Mouse (Mus musculus): ENCODE measurements at regions not wholly inside any gene's neighbourhood (a gene's known extent, or its start where the extent isn't known, plus 50 kb on each side); places are given as distances from the start of the nearest gene placed in this dataset.

DNA sequence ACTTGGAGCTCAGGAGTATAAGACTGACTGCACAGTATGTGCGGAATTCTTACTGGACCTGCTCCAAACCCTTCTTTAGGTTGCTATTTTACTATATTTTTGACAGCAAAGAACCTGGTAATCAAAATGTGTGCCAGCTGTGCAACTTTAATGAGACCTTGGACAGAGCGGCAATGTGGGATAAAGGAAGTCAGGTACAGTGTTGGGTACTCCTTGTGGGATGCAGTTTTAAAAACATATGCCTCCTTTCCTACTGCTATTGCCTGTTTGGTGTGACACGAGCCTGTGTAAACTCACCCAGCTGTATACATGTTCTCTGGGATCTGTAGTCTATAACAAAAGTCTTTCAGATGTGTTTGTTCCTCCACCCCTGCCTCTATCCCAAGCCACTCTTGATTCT is 85.4 kb upstream of the Itprid2 start:
- 73% methylated on average over 3 of the region's 3 CpGs for WGBS
- no peak overlapping the region for H3K27ac ChIP-seq (ENCODE audit: low read depth, low read length)
- no peaks in the 10 kb centered on the region for H3K4me1 ChIP-seq (ENCODE audit: insufficient read depth)
- no peaks in the 10 kb centered on the region for H3K36me3 ChIP-seq (ENCODE audit: insufficient read depth)
- H3K4me3 ChIP-seq (ENCODE audit: low read depth, low read length): no peak overlapping the region
- TF ChIP-seq CTCF (IDR thresholded peaks at IDR 0.05; ENCODE audit: low read depth): no peak
- no peaks in the 10 kb centered on the region for H3K9me3 ChIP-seq (ENCODE audit: low read length)
- H3K27me3 ChIP-seq (ENCODE audit: insufficient read depth, low read length): no peaks in the 10 kb centered on the region
- H3K4me2 ChIP-seq (ENCODE audit: low read depth): no peak overlapping the region
- H3K9ac ChIP-seq: no peak overlapping the region
- no peak for DNase-seq
- no peak for ATAC-seq

DNA sequence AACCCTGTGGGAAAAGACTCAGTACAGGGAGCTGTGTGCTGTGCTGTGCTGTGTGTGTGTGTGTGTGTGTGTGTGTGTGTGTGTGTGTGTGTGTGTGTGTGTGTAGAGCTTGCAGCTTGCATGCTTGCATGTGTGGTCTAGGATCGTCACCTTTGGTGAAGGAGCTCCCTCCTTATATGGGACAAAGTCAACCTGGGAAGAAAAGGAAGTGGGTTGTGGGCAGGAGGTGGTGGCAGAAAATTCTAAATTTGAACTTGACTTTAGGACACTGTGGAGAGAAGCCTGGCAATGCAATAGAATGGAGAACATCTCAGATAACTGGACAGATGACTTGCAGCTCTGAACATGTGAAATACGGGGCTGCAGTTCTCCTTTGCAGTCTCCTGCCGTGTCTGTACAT is 84.7 kb upstream of the Itprid2 start:
- Histone ChIP-seq H3K36me3 (ENCODE audit: insufficient read depth) (no peaks in the 10 kb centered on the region), H3K27ac (ENCODE audit: low read depth, low read length) (no peak overlapping the region), H3K9me3 (ENCODE audit: low read length) (no peaks in the 10 kb centered on the region), H3K4me2 (ENCODE audit: low read depth) (no peak overlapping the region), H3K4me3 (ENCODE audit: low read depth, low read length) (no peak overlapping the region), H3K9ac (no peak overlapping the region), H3K4me1 (ENCODE audit: insufficient read depth) (no peaks in the 10 kb centered on the region), H3K27me3 (ENCODE audit: insufficient read depth, low read length) (no peaks in the 10 kb centered on the region)
- no peak for ATAC-seq
- TF ChIP-seq CTCF (IDR thresholded peaks at IDR 0.05; ENCODE audit: low read depth): no peak
- no peak for DNase-seq
- WGBS: 95% methylated on average over 3 of the region's 3 CpGs

DNA sequence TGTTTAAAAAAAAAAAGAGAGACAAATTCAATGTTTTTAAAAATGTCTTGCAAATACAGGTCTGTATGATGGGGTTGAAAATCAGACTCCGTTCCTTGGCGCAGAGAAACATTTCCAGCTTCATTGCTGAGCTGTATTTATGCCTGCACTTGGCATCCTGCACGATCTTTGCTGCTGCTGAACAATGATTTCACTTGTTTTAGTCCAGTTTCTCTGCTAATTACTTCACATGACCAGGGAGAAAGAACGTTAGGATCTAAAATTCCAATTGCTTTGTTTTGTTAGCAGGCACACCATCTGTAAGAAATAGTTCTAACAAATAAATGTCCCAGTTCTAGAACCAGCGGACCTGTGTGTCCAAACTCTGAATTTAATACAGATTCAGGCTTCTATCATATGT is 82.7 kb upstream of the Itprid2 start:
- 30% methylated on average over 5 of the region's 5 CpGs for WGBS

DNA sequence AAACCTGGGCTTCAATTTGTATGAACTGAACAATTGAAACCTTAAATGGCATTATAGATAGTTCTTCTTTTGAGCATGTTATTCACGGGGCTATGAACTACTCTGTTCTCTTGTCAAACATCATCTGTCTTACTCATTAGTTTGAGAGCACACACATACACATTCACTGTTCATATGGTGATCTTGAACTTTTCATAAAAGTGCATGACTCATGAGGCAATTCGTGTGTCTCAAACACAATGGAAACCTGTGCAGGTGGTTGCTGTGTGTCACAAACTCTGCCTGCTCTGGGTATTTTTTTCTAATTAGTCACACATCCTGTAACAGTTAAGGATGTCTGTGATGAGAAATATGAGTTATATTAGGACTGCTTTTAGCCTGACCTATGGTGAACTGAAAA is 79.8 kb upstream of the Itprid2 start:
- Histone ChIP-seq H3K9me3 (ENCODE audit: low read length) (no peaks in the 10 kb centered on the region), H3K27me3 (ENCODE audit: insufficient read depth, low read length) (no peaks in the 10 kb centered on the region), H3K27ac (ENCODE audit: low read depth, low read length) (no peak overlapping the region), H3K36me3 (ENCODE audit: insufficient read depth) (no peaks in the 10 kb centered on the region), H3K4me3 (ENCODE audit: low read depth, low read length) (no peak overlapping the region), H3K4me2 (ENCODE audit: low read depth) (no peak overlapping the region), H3K9ac (no peak overlapping the region), H3K4me1 (ENCODE audit: insufficient read depth) (no peaks in the 10 kb centered on the region)
- no peak for DNase-seq
- peak; percentile 47; the same call in 1 of the 2 replicates for ATAC-seq
- TF ChIP-seq CTCF (IDR thresholded peaks at IDR 0.05; ENCODE audit: low read depth): no peak
- WGBS: 75% methylated on average over 2 of the region's 2 CpGs

More for the DNA sequence above, 82.7 kb upstream of the Itprid2 start:
- Histone ChIP-seq H3K4me1 (ENCODE audit: insufficient read depth) (no peaks in the 10 kb centered on the region), H3K9ac (no peak overlapping the region), H3K4me2 (ENCODE audit: low read depth) (no peak overlapping the region), H3K9me3 (ENCODE audit: low read length) (no peaks in the 10 kb centered on the region), H3K36me3 (ENCODE audit: insufficient read depth) (no peaks in the 10 kb centered on the region), H3K27ac (ENCODE audit: low read depth, low read length) (no peak overlapping the region), H3K27me3 (ENCODE audit: insufficient read depth, low read length) (no peaks in the 10 kb centered on the region), H3K4me3 (ENCODE audit: low read depth, low read length) (no peak overlapping the region)
- peak; percentile 18; the same call in 1 of the 2 replicates for ATAC-seq
- DNase-seq: peak; percentile 25
- no peak for TF ChIP-seq CTCF (IDR thresholded peaks at IDR 0.05; ENCODE audit: low read depth)

DNA sequence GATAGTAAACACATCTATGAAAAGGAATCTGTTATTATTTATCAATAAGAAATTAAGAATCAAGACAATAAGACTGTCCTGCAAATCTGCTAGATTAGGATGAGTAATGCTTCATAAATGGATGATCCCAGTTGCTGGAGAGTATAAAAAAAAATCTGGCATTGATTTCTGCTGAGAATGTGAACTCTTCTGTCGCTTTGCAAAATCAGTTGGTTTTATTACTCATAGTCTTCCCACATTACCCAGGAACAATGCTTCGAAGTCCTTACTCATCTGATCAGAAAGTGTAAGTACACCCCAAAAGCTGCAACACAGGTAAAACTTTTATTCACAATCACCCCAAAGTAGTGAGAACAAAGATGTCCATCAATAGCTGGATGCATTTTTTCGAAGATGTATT is 77.8 kb upstream of the Itprid2 start:
- no peaks in the 10 kb centered on the region for H3K9me3 ChIP-seq (ENCODE audit: low read length)
- no peak for ATAC-seq
- H3K36me3 ChIP-seq (ENCODE audit: insufficient read depth): no peaks in the 10 kb centered on the region
- no peaks in the 10 kb centered on the region for H3K27me3 ChIP-seq (ENCODE audit: insufficient read depth, low read length)
- no peak overlapping the region for H3K4me3 ChIP-seq (ENCODE audit: low read depth, low read length)
- H3K4me1 ChIP-seq (ENCODE audit: insufficient read depth): no peaks in the 10 kb centered on the region
- TF ChIP-seq CTCF (IDR thresholded peaks at IDR 0.05; ENCODE audit: low read depth): no peak
- no peak for DNase-seq
- no peak overlapping the region for H3K27ac ChIP-seq (ENCODE audit: low read depth, low read length)
- WGBS: 95% methylated on average over 3 of the region's 3 CpGs
- H3K9ac ChIP-seq: no peak overlapping the region
- H3K4me2 ChIP-seq (ENCODE audit: low read depth): no peak overlapping the region

DNA sequence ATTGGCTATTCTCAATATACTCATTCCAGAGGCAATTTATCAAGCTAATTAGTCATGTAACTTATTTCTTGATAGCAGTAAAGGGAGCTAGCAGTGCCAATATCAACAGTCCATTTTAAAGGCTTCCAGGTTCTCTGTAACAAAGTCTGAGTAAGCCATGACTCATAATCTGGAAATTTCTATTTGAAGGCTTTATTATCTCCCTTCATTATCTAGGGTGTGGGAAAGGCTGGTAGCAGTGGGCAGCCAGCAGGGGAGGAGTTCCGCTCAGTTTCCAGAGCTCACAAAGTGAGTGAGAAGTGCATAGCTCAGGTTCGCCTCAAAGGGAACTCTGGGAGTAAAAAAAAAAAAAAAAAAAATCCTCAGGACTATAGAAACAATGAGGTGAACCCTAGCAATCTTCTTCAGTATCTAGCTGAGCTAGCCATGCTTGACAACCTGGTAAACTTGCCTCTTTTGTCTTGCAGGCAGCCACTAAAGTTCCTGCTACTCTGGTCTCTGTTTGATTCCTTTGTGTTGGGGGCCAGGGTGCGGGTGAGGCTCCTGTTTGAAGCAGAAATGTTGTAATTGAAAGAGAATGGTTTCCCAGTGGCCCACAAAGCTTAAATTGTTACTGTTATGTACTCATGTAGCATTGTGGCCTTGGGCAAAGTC is 68.7 kb upstream of the Itprid2 start:
- H3K4me3 ChIP-seq (ENCODE audit: low read depth, low read length): no peak overlapping the region
- no peak overlapping the region for H3K4me2 ChIP-seq (ENCODE audit: low read depth)
- no peaks in the 10 kb centered on the region for H3K9me3 ChIP-seq (ENCODE audit: low read length)
- no peak overlapping the region for H3K27ac ChIP-seq (ENCODE audit: low read depth, low read length)
- DNase-seq (no peak), ATAC-seq (no peak)
- no peaks in the 10 kb centered on the region for H3K4me1 ChIP-seq (ENCODE audit: insufficient read depth)
- WGBS: 10% methylated on average over 3 of the region's 3 CpGs
- H3K27me3 ChIP-seq (ENCODE audit: insufficient read depth, low read length): no peaks in the 10 kb centered on the region
- H3K36me3 ChIP-seq (ENCODE audit: insufficient read depth): no peaks in the 10 kb centered on the region
- H3K9ac ChIP-seq: no peak overlapping the region
- TF ChIP-seq CTCF (IDR thresholded peaks at IDR 0.05; ENCODE audit: low read depth): no peak

DNA sequence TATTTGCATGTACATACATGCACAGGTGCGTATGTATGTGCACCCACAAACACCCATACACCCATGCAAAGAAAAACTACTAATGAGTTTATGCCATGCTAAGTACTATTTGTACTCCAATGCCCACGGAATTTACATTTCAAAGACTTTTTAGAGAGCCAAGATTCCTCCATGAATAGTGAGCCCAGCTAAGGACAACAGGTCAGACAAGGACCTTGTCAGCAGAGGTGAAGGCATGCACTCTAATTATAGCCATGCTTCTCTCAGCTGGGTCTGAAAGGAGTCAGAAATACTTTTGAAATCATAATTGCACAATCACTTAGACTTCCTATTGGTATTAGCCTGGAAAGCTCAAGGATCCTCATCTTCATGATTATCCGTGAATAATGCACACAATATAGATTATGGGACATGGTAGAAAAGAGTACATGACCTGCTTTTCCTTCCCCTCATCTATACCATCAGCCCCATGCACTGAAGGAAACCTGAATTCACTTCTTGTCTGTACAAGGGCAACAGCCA is 67.7 kb upstream of the Itprid2 start:
- WGBS: 40% methylated on average over 3 of the region's 3 CpGs
- Histone ChIP-seq H3K27me3 (ENCODE audit: insufficient read depth, low read length) (no peaks in the 10 kb centered on the region), H3K4me3 (ENCODE audit: low read depth, low read length) (no peak overlapping the region), H3K4me2 (ENCODE audit: low read depth) (no peak overlapping the region), H3K4me1 (ENCODE audit: insufficient read depth) (no peaks in the 10 kb centered on the region), H3K9me3 (ENCODE audit: low read length) (no peaks in the 10 kb centered on the region), H3K27ac (ENCODE audit: low read depth, low read length) (no peak overlapping the region), H3K36me3 (ENCODE audit: insufficient read depth) (no peaks in the 10 kb centered on the region), H3K9ac (no peak overlapping the region)
- ATAC-seq (no peak), DNase-seq (no peak)
- no peak for TF ChIP-seq CTCF (IDR thresholded peaks at IDR 0.05; ENCODE audit: low read depth)

Data from forebrain, postnatal 0 days (tissue).